Mouse (Mus musculus) layer of hippocampus, postnatal 14 days (tissue): Measurements from ENCODE around the gene Tank. TPM values are rescaled to one million over a fixed set of nuclear protein-coding genes. Genes with fewer than 3 reads are reported as not detected.

Source experiments
- DNase-seq, 2 experiments: peaks; one replicate each; pipeline ENCODE4 v3.0.0; 2021 to 2022; ENCODE audit warnings: low spot score in 2 of 2, mixed read lengths in 1 of 2
- total RNA-seq, 2 experiments: library from RNA; stranded (reverse); gene quantifications; 2 replicates each; pipeline ENCODE4 v1.2.3; 2021

Gene Tank
- total RNA-seq, 2 experiments from 2014 or later: 31.8 to 32.6 TPM

GRCm38 (mm10) chr2:61655046-61655381, 76.6 kb downstream of the Tank start:
- peak in 1 of 2 experiments; percentile 12 for DNase-seq

DNA sequence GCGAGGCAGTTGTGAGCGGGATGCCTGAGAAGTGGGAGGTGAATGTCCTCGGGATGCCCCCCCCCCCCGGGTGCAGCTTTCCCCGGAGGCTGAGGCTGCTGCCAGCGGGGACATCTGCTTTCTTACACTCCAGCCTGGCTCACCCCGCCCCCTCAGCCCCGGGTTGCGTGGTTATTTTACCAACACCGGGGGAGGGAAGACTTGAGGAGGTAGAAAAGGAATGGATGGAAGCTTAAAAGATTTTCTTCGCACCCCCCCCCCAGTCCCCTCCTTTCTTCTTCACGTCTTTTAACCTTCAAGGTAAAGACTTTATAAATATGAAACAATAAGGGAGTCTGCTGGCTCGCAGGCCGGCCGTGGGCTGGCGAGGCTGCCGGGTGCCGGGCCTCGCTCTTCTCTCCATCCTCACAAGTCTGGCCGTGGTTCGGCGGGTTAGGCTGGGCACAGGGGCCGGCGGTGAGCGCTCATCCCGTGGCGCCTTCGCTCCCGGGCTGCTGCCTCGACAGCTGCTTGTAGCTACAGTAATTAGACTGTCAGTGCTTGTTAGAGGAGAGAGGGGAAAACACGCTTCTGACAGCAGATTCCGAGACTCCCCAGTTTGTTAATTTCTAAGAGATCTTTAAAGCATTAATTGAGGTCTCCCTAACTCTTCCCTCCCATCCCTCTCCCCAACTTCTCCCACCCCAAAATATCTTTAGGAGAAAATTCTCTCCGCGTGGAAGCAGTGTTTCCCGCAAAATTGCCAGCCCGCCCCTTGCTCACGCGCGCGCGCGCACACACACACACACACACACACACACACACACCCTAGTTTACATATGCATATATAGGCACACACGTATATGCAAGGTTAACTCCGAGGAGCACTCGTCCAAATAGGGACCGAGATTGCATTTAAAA, 77.2 kb downstream of the Tank start:
- peak; percentile 57 to 59 for DNase-seq

DNA sequence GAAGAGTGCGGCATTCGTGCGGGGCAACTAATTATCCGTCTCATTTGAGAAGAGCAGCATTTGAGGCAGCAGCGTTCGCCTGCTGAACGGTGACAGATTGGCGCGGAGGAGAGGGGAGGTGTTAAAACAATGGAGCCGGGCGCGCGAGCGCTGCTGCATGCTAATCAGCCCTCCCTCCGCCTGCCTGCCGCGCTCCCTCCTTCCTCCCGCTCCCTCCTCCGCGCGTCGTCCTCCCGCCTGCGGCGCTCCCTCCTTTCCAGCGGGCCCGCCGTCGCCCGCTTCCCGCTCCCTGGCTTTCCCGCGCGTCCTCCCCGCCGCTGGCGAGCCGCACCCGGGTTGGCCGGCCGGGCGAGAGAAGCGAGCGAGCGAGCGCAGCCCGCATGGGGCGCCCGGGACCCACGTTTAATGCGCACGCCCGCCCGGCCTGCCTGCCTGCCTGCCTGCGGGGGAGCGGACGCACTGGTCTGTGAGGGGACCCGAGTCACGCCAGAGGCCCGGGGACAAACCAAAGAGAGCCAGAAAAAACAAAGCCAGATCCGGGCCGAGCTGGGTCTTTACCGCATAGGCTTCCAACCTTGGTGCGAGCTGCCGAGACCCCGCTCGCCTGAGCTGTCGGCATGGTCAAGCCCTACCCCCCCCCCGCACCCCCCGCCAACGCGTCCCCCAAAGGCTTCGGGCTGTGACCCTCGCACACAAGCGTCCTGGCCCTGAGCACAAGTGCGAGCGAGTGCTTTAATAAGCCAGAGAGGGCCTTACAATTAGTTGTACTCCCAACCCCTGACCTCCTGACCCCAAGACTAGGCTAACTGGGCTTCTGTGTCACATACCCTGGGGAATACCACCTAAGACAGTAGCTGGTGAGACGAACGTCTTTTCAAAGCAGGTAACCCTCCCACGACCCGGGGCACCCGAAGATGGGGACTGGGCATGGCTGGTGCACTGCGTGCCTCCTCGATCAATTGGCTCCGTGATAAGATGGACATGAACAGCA, 78.3 kb downstream of the Tank start:
- peak; percentile 85 to 91 for DNase-seq

- no peak for DNase-seq
Measured at GRCm38 (mm10) chr2:61659254-61659653, 80.9 kb downstream of the Tank start.

DNA sequence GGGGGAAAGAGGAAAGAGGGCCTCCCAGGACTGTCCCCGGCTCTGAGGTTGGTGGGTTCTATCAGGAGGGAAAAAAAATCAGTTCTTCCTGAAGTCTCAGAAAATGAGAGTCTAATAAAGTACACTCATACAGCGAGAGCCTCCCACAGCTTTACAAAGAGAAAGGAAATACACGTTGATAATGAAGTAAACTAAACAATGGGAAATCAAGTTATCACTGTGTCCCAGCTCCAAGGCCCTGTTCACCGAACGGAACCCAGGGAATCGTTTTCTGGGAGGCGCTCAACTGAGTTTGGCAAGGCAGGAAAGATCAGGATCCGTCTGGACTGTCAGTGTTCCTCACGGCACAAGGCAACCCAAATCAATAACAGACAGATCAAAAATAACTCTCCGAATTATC, 84.4 kb downstream of the Tank start:
- DNase-seq: no peak

DNA sequence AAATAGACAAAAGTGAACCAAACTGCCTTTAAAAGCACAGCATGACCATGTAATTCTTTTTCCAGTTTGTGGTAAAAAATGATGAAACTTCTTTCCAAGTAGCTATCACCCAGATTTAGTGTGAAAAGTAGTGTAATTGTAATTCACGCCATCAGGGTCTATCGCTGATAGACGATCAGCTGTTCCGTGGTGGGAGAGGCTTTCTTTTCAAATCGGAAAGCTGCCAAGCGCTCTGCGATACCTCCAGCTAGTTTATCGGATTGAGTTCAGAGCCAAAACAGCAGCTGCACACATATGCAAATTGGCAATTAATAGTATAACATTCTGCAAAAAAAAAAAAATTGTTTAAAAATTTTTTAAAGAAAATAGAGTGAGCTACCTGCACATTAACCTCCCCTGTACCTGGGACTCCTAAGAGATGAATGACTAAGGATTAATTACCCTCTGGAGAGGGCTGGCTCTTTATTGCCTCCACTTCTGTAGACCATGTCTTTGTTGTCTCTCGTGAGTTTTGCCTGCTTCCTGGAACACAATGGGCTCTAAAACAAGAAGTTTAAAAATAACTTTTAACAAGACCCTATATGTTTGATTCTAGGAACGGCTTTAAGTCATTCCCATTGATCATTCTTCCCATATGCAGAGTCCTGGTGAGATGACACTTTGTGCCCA, 85.3 kb downstream of the Tank start:
- peak in 1 of 2 experiments; percentile 52 for DNase-seq

GRCm38 (mm10) chr2:61667420-61667819, 89.0 kb downstream of the Tank start:
- DNase-seq: no peak

GRCm38 (mm10) chr2:61668260-61668659, 89.9 kb downstream of the Tank start:
- peak; percentile 21 to 48 for DNase-seq

DNA sequence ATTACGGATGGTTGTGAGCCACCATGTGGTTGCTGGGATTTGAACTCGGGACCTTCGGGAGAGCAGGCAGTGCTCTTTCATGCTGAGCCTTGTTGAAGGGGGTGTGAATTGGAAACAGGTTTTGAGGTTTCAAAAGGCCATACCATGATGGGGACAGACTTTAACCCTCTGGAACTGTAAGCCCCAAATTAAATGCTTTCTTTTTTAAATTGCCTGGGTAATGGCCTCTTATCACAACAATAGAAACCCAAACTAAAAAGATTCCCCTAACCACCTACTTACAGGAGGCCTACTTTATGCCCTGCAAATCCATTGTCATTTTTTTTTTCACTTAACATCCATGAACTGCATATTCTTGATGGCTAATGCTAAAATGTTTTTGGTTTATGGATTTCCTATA, 96.2 kb downstream of the Tank start:
- DNase-seq: no peak

DNA sequence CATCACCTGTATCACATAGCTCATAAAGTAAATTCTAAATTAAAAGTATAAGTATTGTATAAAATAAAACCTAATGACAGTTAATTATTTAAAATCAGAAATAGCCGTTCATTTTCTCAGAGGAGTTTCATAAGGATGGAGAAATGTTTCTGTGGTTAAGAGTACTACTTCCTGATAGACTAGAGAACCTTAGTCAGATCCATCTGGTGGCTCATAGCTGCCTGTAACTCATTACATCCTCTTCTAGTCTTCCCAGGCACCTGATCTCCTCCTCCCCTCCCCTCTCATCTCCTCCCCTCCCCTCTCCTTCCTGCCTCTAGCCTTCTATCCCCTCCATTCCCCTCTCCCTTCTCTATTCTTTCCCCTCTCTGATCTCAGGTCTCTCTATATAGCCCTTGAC, 103.2 kb downstream of the Tank start:
- no peak for DNase-seq

GRCm38 (mm10) chr2:61686533-61686932, 108.1 kb downstream of the Tank start:
- no peak for DNase-seq

DNA sequence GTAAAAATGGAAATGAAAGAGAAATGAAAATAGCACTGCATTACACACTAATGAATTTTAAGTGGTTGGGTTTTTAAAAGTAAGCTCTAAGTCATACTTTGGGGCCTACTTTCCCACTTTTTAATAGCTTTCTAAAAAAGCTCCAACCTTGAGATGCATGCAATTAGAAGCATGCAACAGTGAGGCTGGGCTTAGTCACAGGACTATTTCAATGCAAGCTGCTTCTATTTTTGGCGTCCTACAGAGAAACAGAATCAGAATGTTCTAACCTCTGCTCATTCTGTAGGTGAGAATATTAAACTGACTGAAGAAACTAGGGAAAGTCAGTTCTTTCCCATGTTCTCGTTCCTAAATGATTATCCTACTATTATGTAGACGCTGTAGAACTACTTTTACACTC, 110.7 kb downstream of the Tank start:
- DNase-seq: no peak

Other genes with a start within 250 kb of the Tank start
- 100 to 1,000 TPM; 107 to 109 TPM for gene Psmd14, start 133.1 kb downstream of the Tank start, total RNA-seq
- 10 to 100 TPM; 29.2 to 31.4 TPM for gene Tbr1, start 224.3 kb downstream of the Tank start, total RNA-seq